Mouse (Mus musculus) hindbrain, embryonic 14.5 days (tissue): ENCODE results near the gene Wfdc21. TPM values are rescaled to one million over a fixed set of nuclear protein-coding genes. Genes with fewer than 3 reads are reported as not detected.

Experiments used
- ATAC-seq: fragments of 200-750 bp; cut with Nextera tagmentation; 2 replicates; pipeline ENCODE4 v1.8.0; 2017; ENCODE audit warnings: moderate number of reproducible peaks, mild to moderate bottlenecking, moderate TSS enrichment, moderate library complexity; ENCODE audit not compliant: low FRiP score
- DNase-seq: peaks from one replicate; pipeline ENCODE4 v3.0.0-alpha.2; 2015; ENCODE audit warnings: low spot score
- H3K27ac ChIP-seq: fragments of 300-500 bp; sonication (generic); 2 replicates; pipeline ENCODE4 v1.5.1; 2014; ENCODE audit warnings: mild to moderate bottlenecking, moderate library complexity
- H3K27me3 ChIP-seq: fragments of 300-500 bp; sonication (generic); 2 replicates; pipeline ENCODE4 v1.6.1; 2014; ENCODE audit warnings: mild to moderate bottlenecking, low read length, mixed read lengths; ENCODE audit not compliant: control insufficient read depth, insufficient read depth
- H3K36me3 ChIP-seq: fragments of 300-500 bp; sonication (generic); replicated peaks from 2 replicates; pipeline ENCODE4 v1.6.1; 2014; ENCODE audit not compliant: control insufficient read depth, insufficient read depth
- H3K4me1 ChIP-seq: fragments of 300-500 bp; sonication (generic); replicated peaks from 2 replicates; pipeline ENCODE4 v1.6.1; 2014; ENCODE audit warnings: antibody characterized with exemption, low read length, mixed read lengths; ENCODE audit not compliant: control insufficient read depth, insufficient read depth
- H3K4me2 ChIP-seq: fragments of 300-500 bp; sonication (generic); replicated peaks from 2 replicates; pipeline ENCODE4 v1.6.1; 2014; ENCODE audit warnings: mild to moderate bottlenecking, moderate library complexity
- H3K4me3 ChIP-seq: fragments of 300-500 bp; sonication (generic); replicated peaks from 2 replicates; pipeline ENCODE4 v1.5.1; 2014; ENCODE audit warnings: mild to moderate bottlenecking, low read length
- H3K9ac ChIP-seq: fragments of 300-500 bp; sonication (generic); 2 replicates; pipeline ENCODE4 v1.6.1; 2014
- H3K9me3 ChIP-seq: fragments of 300-500 bp; sonication (generic); 2 replicates; pipeline ENCODE4 v1.6.1; 2016; ENCODE audit warnings: low read length; ENCODE audit not compliant: control insufficient read depth
- WGBS: fragments of 180-500 bp; shearing (Covaris S2); extraction: QIAGEN DNeasy Blood & Tissue Kit; methylation state at CpG from one replicate; pipeline ENCODE4 v1.1.7; 2014; 5-methylcytosine and 5-hydroxymethylcytosine counted together
- polyA plus RNA-seq: library from polyadenylated mRNA; unstranded; fragments of >200 nt; fragmentation: Nextera tagmentation; extraction: Ambion mirVana; gene quantifications from 2 replicates; pipeline ENCODE4 v1.2.1, GENCODE M21; 2014

Wfdc21 gene
- polyA plus RNA-seq, 1 experiment from 2014 or later, result not detected

DNA sequence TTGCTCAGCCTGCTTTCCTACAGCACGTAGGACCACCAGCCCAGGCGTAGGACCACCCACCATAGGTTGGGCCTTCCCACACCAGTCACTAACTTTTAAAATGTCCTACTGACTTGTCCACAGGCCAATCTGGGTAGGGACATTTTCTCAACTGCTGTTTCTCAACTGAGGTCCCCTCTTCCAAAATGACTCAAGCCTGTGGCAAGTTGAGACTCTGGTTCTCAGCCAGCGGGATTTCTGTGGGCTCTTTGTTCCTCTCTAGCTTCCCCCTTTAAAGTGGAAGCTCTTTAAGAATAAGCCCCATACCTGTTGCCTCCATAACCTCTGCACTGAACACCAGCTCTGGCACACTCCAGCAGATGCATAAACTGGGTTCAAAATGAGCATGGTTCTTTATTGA is 3.2 kb upstream of the Wfdc21 start:
- no peaks in the 10 kb centered on the region for H3K36me3 ChIP-seq
- no peak overlapping the region for H3K9ac ChIP-seq
- 86% methylated on average over 3 of the region's 3 CpGs for WGBS
- 0 out of 2 replicates have a peak, but pooled peaks cover 4% of the 10 kb centered on the region for H3K27me3 ChIP-seq
- no peaks in the 10 kb centered on the region for H3K9me3 ChIP-seq
- no peak overlapping the region for H3K27ac ChIP-seq
- no peak overlapping the region for H3K4me2 ChIP-seq
- ATAC-seq, result no peak
- DNase-seq, result no peak
- H3K4me1 ChIP-seq, result no peaks in the 10 kb centered on the region
- H3K4me3 ChIP-seq, result no peak overlapping the region

DNA sequence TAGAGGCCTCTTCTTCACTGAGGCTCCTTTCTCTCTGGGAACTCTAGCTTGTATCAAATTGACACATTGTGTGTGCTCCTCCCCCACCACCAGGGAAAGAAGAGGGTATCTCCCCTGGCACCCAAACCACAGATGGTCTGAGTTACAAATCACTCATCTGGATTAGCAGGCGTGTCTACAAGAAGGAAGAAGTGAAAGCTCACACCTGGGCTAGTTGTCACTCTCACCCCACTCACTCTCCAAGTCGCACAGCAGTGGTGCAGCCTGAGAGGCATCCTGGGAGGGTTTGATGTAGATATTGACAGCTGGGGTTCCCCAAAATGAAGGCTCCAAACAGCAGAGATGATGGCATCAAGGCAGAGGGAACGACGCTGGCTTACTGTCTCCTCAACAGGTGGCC is 588 bp upstream of the Wfdc21 start:
- no peak for DNase-seq
- ATAC-seq, result no peak
- no peak overlapping the region for H3K9ac ChIP-seq
- peaks cover 18% of the 10 kb centered on the region for H3K27me3 ChIP-seq
- H3K4me3 ChIP-seq, result no peak overlapping the region
- no peaks in the 10 kb centered on the region for H3K9me3 ChIP-seq
- 83% methylated on average over 4 of the region's 4 CpGs for WGBS
- no peaks in the 10 kb centered on the region for H3K4me1 ChIP-seq
- H3K4me2 ChIP-seq, result no peak overlapping the region
- no peaks in the 10 kb centered on the region for H3K36me3 ChIP-seq
- no peak overlapping the region for H3K27ac ChIP-seq

DNA sequence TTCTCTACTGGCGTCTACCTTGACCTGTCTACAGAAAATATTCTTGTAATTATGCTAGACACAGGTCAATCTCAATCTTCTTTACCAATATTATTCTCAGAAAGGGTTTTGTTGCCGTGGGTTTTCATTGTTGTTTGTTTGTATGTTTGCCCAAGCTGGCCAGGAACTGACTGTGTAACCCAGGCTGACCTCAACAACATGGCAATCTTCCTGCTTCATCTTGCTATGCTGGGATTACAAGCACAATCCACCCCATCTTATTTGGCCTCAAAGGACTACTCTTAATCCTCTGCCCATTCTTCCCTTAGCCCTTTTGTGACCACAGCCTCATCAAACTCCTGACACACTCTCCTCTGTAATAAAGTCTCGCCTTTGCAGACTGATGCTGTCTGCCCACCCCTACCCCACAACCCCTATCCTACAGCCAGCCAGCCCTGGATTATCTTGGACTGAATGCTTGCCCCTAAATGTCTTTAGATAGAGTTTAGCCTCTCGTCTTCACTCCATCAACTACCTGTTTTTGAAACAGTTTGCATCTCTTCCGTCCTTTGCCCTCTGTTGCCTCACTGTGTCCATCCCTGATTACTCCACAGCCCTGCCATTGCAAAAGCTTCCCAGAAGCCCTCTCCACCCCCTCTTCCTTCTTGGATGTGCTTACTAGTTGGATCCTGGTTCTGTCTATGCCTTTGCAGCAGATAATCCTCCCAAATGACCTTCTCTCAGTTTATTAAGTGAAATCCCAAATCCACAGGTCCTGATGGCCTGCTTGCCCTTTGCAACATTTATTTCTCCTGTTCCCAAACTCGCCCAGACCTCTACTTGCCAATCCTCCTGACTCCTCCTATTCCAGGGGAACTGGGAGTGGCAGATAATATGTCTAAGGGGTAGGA is 881 bp downstream of the Wfdc21 start:
- Histone ChIP-seq H3K4me1 (no peaks in the 10 kb centered on the region), H3K4me3 (no peak overlapping the region), H3K9ac (no peak overlapping the region), H3K27ac (no peak overlapping the region), H3K9me3 (no peaks in the 10 kb centered on the region), H3K27me3 (peaks cover 33% of the 10 kb centered on the region), H3K4me2 (no peak overlapping the region), H3K36me3 (no peaks in the 10 kb centered on the region)
- WGBS, result 76% methylated on average over 6 of the region's 6 CpGs
- no peak for ATAC-seq
- DNase-seq, result no peak

DNA sequence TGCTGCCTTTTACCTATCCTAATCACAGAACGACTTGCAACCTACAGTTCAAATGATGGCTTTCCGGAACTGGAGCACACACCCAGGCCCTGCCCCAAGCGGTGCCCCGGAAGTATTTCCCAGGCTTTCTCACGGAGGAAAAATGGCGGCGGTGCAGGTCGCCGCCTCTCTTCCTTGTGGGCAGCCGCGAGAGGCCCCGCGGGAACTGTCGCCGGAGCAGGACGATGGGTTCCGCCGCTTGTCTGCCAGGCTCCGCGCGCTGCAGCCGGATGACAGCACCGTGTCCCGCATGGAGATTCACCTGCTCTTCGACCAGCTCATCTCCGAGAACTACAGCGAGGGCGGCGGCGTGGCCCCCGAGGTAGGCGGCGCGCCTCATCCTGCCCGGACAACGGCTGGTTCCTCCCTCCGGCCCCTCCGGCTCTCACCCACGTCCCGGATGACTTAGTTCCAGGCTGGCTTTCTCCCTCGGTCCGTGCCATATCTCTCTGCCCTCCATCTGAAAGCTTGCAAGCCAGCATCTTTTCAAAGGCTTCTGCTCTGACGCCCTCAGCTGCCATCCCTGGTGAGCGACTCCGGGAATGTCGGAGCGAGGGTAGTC is 6.9 kb downstream of the Wfdc21 start, which contains the start of gene Heatr6:
Heatr6 (plus strand) TSS at position 116 of the 601 bp plus-strand sequence.
- H3K4me1 ChIP-seq, result peaks cover 15% of the 10 kb centered on the region
- peaks cover 27% of the 10 kb centered on the region for H3K27me3 ChIP-seq
- H3K36me3 ChIP-seq, result peaks cover 32% of the 10 kb centered on the region
- WGBS, result under 1% methylated on average over 47 of the region's 47 CpGs
- H3K9ac ChIP-seq, result peak within 1 kb of the TSS; percentile 79
- ATAC-seq (peak; percentile 94), DNase-seq (peak; percentile 93)
- H3K4me3 ChIP-seq, result peak within 1 kb of the TSS; percentile 59
- no peaks in the 10 kb centered on the region for H3K9me3 ChIP-seq
- H3K4me2 ChIP-seq, result peak within 1 kb of the TSS; percentile 73
- H3K27ac ChIP-seq, result peak within 1 kb of the TSS; percentile 83

DNA sequence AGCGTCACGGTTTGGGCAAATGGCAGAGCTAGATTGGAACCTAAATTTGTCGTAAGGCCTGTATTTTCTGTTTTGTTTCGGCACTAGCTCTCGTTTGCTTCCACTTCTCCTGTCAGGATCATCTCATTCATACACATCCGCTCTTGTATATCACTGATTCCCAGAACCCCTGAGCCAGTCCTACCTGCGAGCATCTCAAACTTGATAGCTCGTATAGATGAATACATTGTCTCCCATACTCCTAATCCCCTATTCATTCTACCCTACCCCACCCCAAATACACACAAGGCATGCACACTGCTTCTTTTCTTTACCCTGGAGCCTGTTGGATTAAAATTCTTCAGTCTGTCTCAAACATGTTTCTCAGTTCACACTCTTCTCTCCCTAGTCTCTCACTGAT is 7.5 kb downstream of the Wfdc21 start:
- ATAC-seq (no peak; the same call in 1 of the 2 replicates), DNase-seq (no peak)
- H3K36me3 ChIP-seq, result peaks cover 37% of the 10 kb centered on the region
- H3K9me3 ChIP-seq, result no peaks in the 10 kb centered on the region
- peak overlapping the region; percentile 79 for H3K9ac ChIP-seq
- H3K27ac ChIP-seq, result peak overlapping the region; percentile 83
- peaks cover 22% of the 10 kb centered on the region for H3K27me3 ChIP-seq
- H3K4me3 ChIP-seq, result peak overlapping the region; percentile 59
- WGBS, result 6% methylated on average over 8 of the region's 8 CpGs
- H3K4me2 ChIP-seq, result peak overlapping the region; percentile 73
- H3K4me1 ChIP-seq, result peaks cover 15% of the 10 kb centered on the region

DNA sequence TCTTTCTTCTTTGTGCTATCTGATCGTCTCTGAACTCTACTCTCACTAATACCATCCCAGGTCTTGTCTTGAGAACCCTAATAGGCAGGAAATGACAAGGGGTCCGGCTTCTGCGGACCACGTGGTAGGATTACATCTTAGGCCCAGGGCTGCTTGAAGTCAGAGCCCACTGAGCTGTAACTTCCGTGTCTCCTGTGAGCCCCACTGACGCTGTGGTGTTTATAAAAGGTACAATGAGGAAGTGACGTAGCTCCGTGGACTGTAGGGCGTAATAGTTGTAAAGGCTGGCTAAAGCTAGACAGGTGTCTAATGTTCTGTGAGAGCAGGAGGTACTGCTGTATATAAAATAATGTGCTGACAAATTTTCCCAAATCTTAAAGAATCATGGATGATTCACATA is 20.6 kb downstream of the Wfdc21 start:
- no peaks in the 10 kb centered on the region for H3K9me3 ChIP-seq
- peaks cover 99% of the 10 kb centered on the region for H3K36me3 ChIP-seq
- H3K27me3 ChIP-seq, result no peaks in the 10 kb centered on the region
- no peak overlapping the region for H3K4me3 ChIP-seq
- DNase-seq, result no peak
- no peak overlapping the region for H3K4me2 ChIP-seq
- 93% methylated on average over 9 of the region's 9 CpGs for WGBS
- no peak overlapping the region for H3K27ac ChIP-seq
- no peaks in the 10 kb centered on the region for H3K4me1 ChIP-seq
- H3K9ac ChIP-seq, result no peak overlapping the region
- ATAC-seq, result no peak

DNA sequence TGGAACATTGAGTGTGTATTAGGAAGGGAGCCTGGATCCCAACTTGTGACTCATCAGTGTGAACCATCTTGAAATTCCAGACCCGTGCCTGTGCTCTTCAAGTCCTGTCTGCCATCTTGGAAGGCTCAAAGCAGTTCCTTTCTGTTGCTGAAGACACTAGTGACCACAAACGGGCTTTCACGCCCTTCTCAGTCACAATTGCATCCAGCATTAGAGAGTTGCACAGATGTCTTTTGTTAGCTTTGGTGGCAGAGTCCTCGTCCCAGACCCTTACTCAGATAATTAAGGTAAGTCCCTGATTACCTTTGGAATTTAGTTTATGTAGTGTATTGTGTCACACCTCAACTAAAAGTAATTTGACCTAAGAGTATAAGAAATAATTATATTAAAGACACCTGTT is 22.2 kb downstream of the Wfdc21 start:
- H3K27me3 ChIP-seq, result no peaks in the 10 kb centered on the region
- 96% methylated on average over 4 of the region's 4 CpGs for WGBS
- H3K4me3 ChIP-seq, result no peak overlapping the region
- no peaks in the 10 kb centered on the region for H3K9me3 ChIP-seq
- H3K27ac ChIP-seq, result no peak overlapping the region
- H3K9ac ChIP-seq, result no peak overlapping the region
- H3K4me1 ChIP-seq, result no peaks in the 10 kb centered on the region
- ATAC-seq (no peak), DNase-seq (no peak)
- H3K4me2 ChIP-seq, result no peak overlapping the region
- peaks cover 99% of the 10 kb centered on the region for H3K36me3 ChIP-seq

DNA sequence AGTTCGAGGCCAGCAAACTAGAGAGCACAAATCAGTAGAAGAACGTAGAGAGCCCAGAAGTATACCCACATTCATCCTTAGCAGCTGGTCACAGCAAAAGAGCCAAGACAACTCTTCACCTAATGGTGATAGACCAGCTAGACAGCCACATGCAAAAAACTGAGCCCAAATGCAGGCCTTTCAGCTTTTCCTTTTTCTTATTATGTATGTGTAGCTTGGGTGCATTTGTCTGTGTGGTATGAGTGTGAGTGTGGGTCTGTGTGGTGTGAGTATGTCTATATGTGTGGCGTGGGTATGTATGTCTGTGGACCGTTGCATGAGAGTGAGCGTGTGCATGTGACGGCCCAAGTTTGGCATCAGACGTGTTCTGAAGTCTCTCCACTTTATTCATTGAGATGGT is 24.3 kb downstream of the Wfdc21 start:
- Histone ChIP-seq H3K4me2 (no peak overlapping the region), H3K36me3 (peaks cover 97% of the 10 kb centered on the region), H3K27me3 (no peaks in the 10 kb centered on the region), H3K4me1 (no peaks in the 10 kb centered on the region), H3K9me3 (no peaks in the 10 kb centered on the region), H3K9ac (no peak overlapping the region), H3K4me3 (no peak overlapping the region), H3K27ac (no peak overlapping the region)
- DNase-seq (no peak), ATAC-seq (no peak)
- 92% methylated on average over 7 of the region's 7 CpGs for WGBS

DNA sequence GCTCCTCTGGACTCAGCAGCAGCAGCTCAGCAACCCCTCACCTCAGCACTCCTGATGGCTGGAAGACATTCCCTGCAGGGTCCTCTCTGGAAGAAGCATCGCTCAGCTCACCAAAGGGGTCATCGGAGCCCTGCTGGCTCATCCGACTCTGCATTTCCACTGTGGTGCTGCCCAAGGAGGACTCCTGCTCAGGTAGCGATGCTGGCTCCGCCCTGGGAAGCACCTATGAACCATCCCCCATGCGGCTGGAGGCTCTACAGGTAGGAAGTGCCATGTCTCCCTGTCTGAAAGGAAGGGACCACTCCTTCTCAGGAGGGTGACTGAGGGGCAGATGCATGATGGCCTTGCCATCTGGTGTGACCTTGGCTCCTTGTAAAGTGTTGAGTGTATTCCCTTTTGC is 25.6 kb downstream of the Wfdc21 start:
- Histone ChIP-seq H3K4me3 (no peak overlapping the region), H3K9me3 (no peaks in the 10 kb centered on the region)

More for the DNA sequence above, 25.6 kb downstream of the Wfdc21 start:
- H3K9ac ChIP-seq, result no peak overlapping the region
- WGBS, result 96% methylated on average over 6 of the region's 6 CpGs
- H3K4me1 ChIP-seq, result no peaks in the 10 kb centered on the region
- DNase-seq (no peak), ATAC-seq (no peak)
- peaks cover 97% of the 10 kb centered on the region for H3K36me3 ChIP-seq
- H3K27me3 ChIP-seq, result no peaks in the 10 kb centered on the region
- no peak overlapping the region for H3K4me2 ChIP-seq
- no peak overlapping the region for H3K27ac ChIP-seq
